Comparison of ENCODE assay signal across 35 mouse cellular contexts in the genomic region with DNA sequence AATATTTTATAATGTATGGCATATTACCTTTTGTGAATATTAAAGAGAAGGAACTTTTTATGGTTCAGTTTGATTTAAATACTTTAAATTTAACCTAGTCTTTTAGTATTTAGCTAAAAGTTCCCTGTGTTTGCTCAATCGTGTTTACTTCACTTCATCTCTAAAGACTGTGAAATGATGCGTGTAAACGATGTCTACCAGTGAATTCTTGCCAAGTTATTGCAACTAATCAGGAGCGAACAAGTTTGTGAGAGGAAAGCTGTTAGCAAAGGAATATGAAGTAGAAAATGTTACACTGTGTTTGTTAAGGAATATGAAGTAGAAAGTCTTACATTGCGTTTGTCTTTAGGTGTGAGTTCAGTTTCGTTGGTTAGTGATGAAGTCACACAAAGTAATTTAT.
"Had no signal": no experiment of that assay in that cellular context is flagged by ENCODE, and none has a peak within 500 bp of the region (broad histone marks: within the 10 kb centered on the region; RNA-seq: fewer than 3 reads in every experiment).

No protein-coding gene starts in this region.

- H3K9ac ChIP-seq: heart, embryonic 12.5 days; heart, embryonic 13.5 days; heart, embryonic 15.5 days; hindbrain, embryonic 12.5 days; hindbrain, embryonic 13.5 days; hindbrain, embryonic 14.5 days; hindbrain, embryonic 15.5 days; intestine, embryonic 15.5 days; kidney, embryonic 15.5 days had no signal

- DNase-seq: heart, postnatal 10 days; heart, postnatal 14 days; heart, postnatal 36 days; heart, postnatal 4 days; kidney, adult 11 months; kidney, adult 18-20 months; kidney, adult 2 months; kidney, adult 8-10 months; kidney, adult 9 months; kidney, postnatal 10 days; kidney, postnatal 14 days; kidney, postnatal 25 days; kidney, postnatal 36 days; kidney, postnatal 4 days; layer of hippocampus, adult 9-11 months; layer of hippocampus, postnatal 36 days had no signal

- H3K36me3 ChIP-seq: heart, embryonic 12.5 days; heart, embryonic 13.5 days; heart, embryonic 15.5 days; hindbrain, embryonic 10.5 days; hindbrain, embryonic 12.5 days; hindbrain, embryonic 13.5 days; hindbrain, embryonic 15.5 days; intestine, embryonic 15.5 days; kidney, embryonic 15.5 days had no signal

- ATAC-seq: hindbrain, embryonic 16.5 days; hindbrain, postnatal 0 days; inflammation-experienced regulatory T-cells, adult 6 months; intestine, embryonic 15.5 days; intestine, embryonic 16.5 days; intestine, postnatal 0 days had no signal

- H3K4me2 ChIP-seq: heart, embryonic 11.5 days; heart, embryonic 12.5 days; heart, embryonic 13.5 days; heart, embryonic 15.5 days; hindbrain, embryonic 12.5 days; hindbrain, embryonic 13.5 days; hindbrain, embryonic 14.5 days; hindbrain, embryonic 15.5 days; intestine, embryonic 15.5 days; kidney, embryonic 15.5 days had no signal

- H3K4me3 ChIP-seq: heart, embryonic 12.5 days; heart, embryonic 13.5 days; heart, embryonic 15.5 days; hindbrain, embryonic 10.5 days; hindbrain, embryonic 12.5 days; hindbrain, embryonic 13.5 days; hindbrain, embryonic 15.5 days; intestine, embryonic 15.5 days; kidney, embryonic 15.5 days; layer of hippocampus, adult 2 months; left cerebral cortex, adult 2 months had no signal

- H3K9me3 ChIP-seq: heart, embryonic 12.5 days; heart, embryonic 13.5 days; heart, embryonic 15.5 days; hindbrain, embryonic 10.5 days; hindbrain, embryonic 12.5 days; hindbrain, embryonic 13.5 days; hindbrain, embryonic 15.5 days; intestine, embryonic 15.5 days; kidney, embryonic 15.5 days had no signal

- H3K27me3 ChIP-seq: heart, embryonic 13.5 days; heart, embryonic 15.5 days; hindbrain, embryonic 12.5 days; hindbrain, embryonic 13.5 days; hindbrain, embryonic 15.5 days; intestine, embryonic 15.5 days; kidney, embryonic 15.5 days had no signal

- H3K4me1 ChIP-seq: heart, embryonic 12.5 days; heart, embryonic 13.5 days; heart, embryonic 15.5 days; hindbrain, embryonic 10.5 days; hindbrain, embryonic 12.5 days; intestine, embryonic 15.5 days; kidney, embryonic 15.5 days had no signal

- H3K27ac ChIP-seq: heart, embryonic 13.5 days; heart, embryonic 15.5 days; hindbrain, embryonic 10.5 days; hindbrain, embryonic 12.5 days; hindbrain, embryonic 13.5 days; hindbrain, embryonic 14.5 days; hindbrain, embryonic 15.5 days; hindbrain, postnatal 0 days; intestine, embryonic 15.5 days; kidney, embryonic 15.5 days; kidney, postnatal 0 days; layer of hippocampus, adult 2 months; left cerebral cortex, adult 2 months had no signal
